Mouse (Mus musculus) layer of hippocampus, adult 2 months (tissue): ENCODE data around the gene Ppp1r14b. TPM values are rescaled to one million over a fixed set of nuclear protein-coding genes. Genes with fewer than 3 reads are reported as not detected.
"Not testable (repeated sequence)": the region's sequence is repeated elsewhere in the genome, so short reads cannot be mapped to it uniquely, and the experiment has no call there.

ENCODE experiments used
- DNase-seq, 2 experiments: peaks; one replicate each; pipeline ENCODE4 v3.0.0; 2022; ENCODE audit warnings: low spot score in 2 of 2
- H3K27ac ChIP-seq: fragments of 200-600 bp; 2 replicates; pipeline ENCODE4 v1.8.1; 2022
- H3K4me3 ChIP-seq: fragments of 200-600 bp; 2 replicates; pipeline ENCODE4 v1.8.1; 2022; ENCODE audit warnings: mild to moderate bottlenecking
- CTCF ChIP-seq: fragments of 200-600 bp; conservative IDR thresholded peaks from 2 replicates; pipeline ENCODE4 v1.8.1; 2022; ENCODE audit warnings: antibody characterized with exemption, mild to moderate bottlenecking, moderate library complexity
- total RNA-seq, 2 experiments: library from RNA; stranded (reverse); gene quantifications; 2 replicates each; pipeline ENCODE4 v1.2.3; 2021

The Ppp1r14b gene
- total RNA-seq, 2 experiments from 2014 or later: 68.2 to 71.4 TPM

GRCm38 (mm10) chr19:6985300-6985699 is 10.5 kb downstream of the Ppp1r14b start:
- no peak overlapping the region for H3K4me3 ChIP-seq
- H3K27ac ChIP-seq: no peak overlapping the region
- DNase-seq: no peak
- TF ChIP-seq CTCF: no peak

- TF ChIP-seq CTCF: no peak
- Histone ChIP-seq H3K27ac (peak overlapping the region; percentile 96), H3K4me3 (peak overlapping the region; percentile 81)
These were observed 11.4 kb downstream of the Ppp1r14b start for GRCm38 (mm10) chr19:6985951-6986708.

GRCm38 (mm10) chr19:6987061-6987903 is 12.5 kb downstream of the Ppp1r14b start, which contains the start of gene Vegfb:
Vegfb (minus strand) TSS chr19:6987651.
- TF ChIP-seq CTCF: no peak
- Histone ChIP-seq H3K27ac (peak within 1 kb of the TSS; percentile 96), H3K4me3 (peak within 1 kb of the TSS; percentile 81)
- peak in 1 of 2 experiments; percentile 64 for DNase-seq

More at GRCm38 (mm10) chr19:6985951-6986708, 11.4 kb downstream of the Ppp1r14b start:
- DNase-seq: no peak

GRCm38 (mm10) chr19:6987904-6988285 is 13.1 kb downstream of the Ppp1r14b start:
- DNase-seq: no peak
- peak overlapping the region; percentile 81 for H3K4me3 ChIP-seq
- H3K27ac ChIP-seq: peak overlapping the region; percentile 96
- TF ChIP-seq CTCF: no peak

- H3K4me3 ChIP-seq: no peak overlapping the region
- TF ChIP-seq CTCF: no peak
- DNase-seq: no peak
- no peak overlapping the region for H3K27ac ChIP-seq
These were observed 14.5 kb downstream of the Ppp1r14b start for GRCm38 (mm10) chr19:6989251-6989650.

- H3K4me3 ChIP-seq: no peak overlapping the region
These were observed 15.9 kb downstream of the Ppp1r14b start for GRCm38 (mm10) chr19:6990712-6991111.

GRCm38 (mm10) chr19:6991166-6991565 is 16.4 kb downstream of the Ppp1r14b start:
- H3K27ac ChIP-seq, H3K4me3 ChIP-seq, DNase-seq: not testable (repeated sequence)

More at GRCm38 (mm10) chr19:6990712-6991111, 15.9 kb downstream of the Ppp1r14b start:
- DNase-seq: no peak
- TF ChIP-seq CTCF: no peak
- no peak overlapping the region for H3K27ac ChIP-seq

GRCm38 (mm10) chr19:6992011-6992858 is 17.5 kb downstream of the Ppp1r14b start, which contains the start of gene Dnajc4:
Dnajc4 (minus strand) TSS chr19:6992572.
- peak; percentile 55 for TF ChIP-seq CTCF
- Histone ChIP-seq H3K4me3 (peak within 1 kb of the TSS; percentile 78), H3K27ac (peak within 1 kb of the TSS; percentile 84)
- DNase-seq: peak; percentile 94 to 97

GRCm38 (mm10) chr19:6993011-6993770 is 18.4 kb downstream of the Ppp1r14b start:
- peak overlapping the region; percentile 65 for H3K27ac ChIP-seq

GRCm38 (mm10) chr19:6994002-6994401 is 19.2 kb downstream of the Ppp1r14b start:
- no peak for TF ChIP-seq CTCF
- Histone ChIP-seq H3K27ac (no peak overlapping the region), H3K4me3 (no peak overlapping the region)
- DNase-seq: no peak

More at GRCm38 (mm10) chr19:6993011-6993770, 18.4 kb downstream of the Ppp1r14b start:
- no peak for DNase-seq
- peak overlapping the region; percentile 78 for H3K4me3 ChIP-seq
- no peak for TF ChIP-seq CTCF

GRCm38 (mm10) chr19:6994489-6994888 is 19.7 kb downstream of the Ppp1r14b start:
- TF ChIP-seq CTCF: no peak
- Histone ChIP-seq H3K4me3 (no peak overlapping the region), H3K27ac (no peak overlapping the region)
- no peak for DNase-seq
